Mouse (Mus musculus) kidney, postnatal 10 days (tissue): ENCODE measurements around the gene Fhad1.
A peak's percentile ranks its signal among the peaks of the same experiment; 100 is the strongest.

Experiments used
- DNase-seq: peaks from one replicate; pipeline ENCODE4 v3.0.0; 2021; ENCODE audit warnings: mixed read lengths

The Fhad1 gene

DNA sequence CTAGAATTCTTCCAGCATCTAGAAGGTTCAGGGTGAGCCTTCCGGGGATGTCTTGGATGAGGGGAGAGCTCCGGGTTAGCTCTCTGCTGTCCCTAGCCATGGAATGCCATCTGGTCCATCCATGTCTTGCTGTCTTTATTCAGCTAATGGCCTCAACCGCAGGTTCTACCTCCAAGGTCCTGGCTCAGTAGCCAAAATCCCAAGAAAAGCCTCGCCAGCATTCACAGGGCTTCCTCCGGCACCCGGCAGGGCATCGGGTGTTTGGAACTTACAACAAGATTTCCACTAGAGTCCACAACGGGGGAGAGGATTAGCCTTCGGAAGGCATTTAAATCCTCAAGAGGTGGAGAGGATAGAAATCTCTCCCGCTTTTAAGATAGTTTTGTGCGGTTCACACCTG lies 84.9 kb downstream of the Fhad1 start:
- DNase-seq = no peak

DNA sequence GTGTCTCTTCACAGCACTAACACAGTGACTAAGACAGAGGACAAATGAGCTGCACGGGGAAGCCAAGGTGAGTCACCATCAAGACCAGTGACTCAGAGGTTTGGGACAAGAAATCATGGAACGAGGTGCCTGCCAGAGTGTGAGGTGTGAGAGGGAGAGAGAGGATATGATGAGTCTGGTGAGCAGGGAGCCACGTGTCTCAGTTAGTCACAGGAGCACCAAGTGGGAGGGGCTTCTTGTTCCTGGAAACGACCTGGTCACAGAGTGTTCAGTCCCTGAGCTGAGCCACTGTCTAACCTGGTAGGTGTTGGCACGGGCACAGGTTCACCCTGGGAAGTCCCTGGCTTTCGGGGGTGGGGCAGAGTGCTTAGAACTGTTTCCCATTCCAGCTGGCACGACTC lies 86.0 kb downstream of the Fhad1 start:
- peak; percentile 76 for DNase-seq

DNA sequence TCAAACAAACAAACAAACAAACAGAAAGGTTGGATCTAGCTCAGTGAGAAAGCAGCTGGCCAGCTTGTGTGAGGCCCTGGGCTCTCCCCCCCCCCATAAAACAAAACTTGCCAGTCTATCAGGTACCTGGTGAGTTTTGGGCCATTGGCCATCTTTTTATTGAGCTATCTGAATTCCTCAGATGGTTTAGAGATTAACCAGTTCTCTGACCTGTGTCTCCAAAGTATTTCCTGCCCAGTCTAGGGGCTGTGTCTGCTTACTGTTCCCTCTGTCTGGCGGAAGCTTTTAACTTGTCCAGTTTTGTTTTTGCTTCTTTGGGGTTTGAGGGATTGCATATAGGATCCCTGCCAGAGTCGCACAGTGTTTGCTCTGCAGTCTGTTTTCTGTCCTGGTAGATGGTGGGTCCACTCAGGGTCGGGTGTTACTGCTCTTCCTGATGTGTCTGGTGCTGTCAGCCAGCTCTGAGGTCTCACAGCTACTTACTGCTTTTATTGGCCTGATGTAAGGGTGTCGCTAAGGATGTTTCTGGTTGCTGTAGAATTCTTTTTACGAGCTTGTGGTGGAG lies 89.0 kb downstream of the Fhad1 start:
- DNase-seq = peak; percentile 65

DNA sequence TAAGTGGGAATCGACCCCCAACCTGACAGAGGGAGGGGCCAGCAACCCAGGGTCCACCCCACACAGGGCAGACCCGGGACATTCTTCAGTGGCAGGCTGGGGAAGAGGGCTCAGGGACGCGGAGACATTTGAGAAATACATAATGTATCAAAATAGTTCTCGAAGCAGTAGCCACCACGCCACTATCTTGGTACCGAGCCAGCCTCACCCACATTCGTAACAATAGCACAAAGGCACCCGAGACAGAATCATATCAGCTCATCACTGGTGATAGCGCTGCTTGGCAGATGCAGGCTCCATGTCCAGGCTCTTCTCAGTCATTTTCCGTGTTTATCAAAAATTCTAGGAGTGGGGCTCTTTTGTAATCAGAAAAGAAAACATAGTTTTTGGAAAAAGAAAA lies 90.9 kb downstream of the Fhad1 start:
- DNase-seq = no peak

DNA sequence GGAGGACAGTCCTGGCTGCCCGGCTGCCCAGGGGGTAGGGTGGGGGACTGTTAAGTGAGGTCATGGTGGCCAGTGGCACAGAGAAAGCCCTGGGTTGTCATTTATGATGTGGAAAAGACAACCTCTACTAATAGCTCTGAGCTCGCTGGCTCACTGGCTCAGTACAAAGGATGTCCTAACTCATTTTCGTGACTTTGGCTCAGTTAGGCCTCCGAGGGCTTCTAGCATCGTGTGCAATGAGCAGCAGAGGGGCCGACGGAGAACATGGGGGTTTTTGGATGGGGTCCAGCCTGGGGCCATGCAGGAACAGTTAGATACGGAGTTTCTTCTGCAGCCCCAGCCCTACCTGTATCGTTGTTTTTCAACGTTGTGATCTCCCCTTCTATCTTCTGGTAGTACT lies 94.5 kb downstream of the Fhad1 start:
- no peak for DNase-seq

DNA sequence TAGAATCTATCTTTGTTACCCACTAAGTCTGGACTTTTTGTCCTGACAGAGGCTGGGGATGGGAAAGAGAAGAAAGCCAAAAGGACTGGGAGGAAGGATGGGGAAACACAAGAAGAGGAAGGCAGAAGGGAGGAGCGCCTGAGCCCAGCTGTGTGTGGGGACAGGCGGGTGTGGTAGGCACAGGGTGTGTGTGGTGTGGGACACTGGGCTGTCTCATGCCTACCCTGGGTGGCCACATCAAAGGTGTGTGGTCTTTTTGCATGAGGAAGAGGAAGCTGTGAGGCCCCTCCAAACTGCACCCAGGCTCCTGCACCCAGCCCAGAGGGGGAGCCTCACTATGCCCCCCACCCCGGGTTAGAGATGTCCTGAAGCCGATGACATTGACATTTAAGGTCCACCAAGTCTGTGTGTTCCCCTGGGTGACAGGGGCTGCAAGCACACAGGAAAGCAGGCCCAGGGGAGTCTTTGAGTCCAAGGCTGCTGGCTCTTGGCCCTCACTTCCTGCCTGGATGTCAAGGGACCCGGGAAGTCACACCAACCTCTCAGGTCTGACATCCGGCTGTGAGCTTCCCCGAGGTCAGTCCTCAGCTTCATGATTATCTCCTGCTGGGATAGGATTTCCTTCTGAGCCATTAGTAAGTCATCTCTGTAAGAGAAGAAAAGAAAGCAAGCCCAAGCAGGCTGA lies 97.0 kb downstream of the Fhad1 start:
- peak; percentile 35 for DNase-seq

DNA sequence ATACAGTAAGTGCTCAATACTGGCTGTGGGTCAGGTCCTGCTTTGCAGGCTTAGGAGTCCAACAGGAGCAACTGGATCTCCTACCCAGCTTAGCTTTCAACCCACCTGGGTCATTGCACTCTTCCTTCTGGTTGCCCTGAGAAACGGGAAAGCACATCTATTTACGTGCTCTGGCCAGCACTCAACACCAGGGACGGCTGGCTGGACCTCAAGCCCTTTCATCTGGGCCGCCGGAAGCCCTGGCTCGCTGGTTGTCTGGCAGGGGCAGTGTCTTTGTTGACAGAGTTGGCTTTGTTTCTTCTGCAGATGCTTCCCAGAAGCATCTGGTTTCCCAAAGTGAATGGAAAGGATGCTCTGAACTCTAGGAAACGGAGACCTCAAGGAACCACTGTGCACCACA lies 100.8 kb downstream of the Fhad1 start:
- peak; percentile 77 for DNase-seq

DNA sequence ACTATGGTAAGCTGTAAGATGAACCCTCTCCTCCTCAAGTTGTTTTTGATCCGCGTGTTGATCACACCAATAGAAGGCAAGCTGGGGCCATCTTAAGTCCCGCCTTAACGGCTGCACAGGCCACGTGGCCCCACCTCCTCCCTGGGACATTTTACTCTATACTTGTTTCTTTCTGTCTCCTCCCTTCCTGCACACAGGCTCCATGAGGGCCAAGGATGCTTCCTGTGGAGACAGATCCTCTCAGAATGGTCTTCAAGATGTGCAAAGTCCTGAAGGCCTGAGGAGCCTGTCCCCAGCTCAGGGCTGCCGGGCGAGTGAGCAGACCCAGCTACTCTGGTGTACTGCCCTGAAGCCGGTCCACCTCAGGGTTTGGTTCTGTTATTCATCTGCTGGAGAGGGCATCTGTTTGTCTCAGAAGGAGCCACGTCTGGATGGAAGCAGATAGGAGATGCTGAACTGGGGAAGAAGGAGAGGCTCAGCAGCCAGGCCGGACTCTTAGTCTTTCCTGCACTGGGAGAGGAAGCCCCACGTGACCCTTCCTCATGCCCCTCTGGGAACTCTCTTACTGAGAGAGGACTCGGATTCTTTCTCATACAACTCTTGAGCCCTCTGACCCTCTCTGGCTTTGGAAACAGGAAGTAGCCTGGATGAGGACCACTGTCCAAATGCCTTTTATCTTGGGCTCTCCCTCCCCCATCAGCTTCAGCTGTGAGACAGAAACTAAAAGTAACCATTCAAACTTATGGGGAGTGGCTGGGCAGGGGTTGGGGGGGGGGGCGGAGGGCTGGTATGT lies 101.5 kb downstream of the Fhad1 start:
- DNase-seq = peak; percentile 81

DNA sequence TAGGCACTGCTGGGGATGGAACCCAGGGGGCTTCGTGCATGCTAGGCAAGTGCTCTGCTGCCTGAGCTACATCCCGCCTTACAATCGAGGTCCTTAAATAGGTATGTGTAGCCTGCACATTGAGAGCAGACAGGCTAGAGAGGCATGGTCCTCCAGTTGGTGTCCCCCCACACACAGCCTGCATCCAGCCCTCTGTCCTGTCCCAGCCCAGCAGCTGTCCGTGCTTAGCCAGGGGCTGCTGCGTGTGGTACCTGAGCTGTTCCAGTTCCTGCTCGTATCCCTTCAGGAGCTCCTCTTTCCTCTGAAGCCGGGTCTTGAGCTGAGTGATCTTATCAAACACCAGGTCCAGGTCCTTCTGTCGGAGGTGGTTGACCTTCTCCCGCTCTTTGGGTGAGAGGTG lies 110.2 kb downstream of the Fhad1 start:
- no peak for DNase-seq

DNA sequence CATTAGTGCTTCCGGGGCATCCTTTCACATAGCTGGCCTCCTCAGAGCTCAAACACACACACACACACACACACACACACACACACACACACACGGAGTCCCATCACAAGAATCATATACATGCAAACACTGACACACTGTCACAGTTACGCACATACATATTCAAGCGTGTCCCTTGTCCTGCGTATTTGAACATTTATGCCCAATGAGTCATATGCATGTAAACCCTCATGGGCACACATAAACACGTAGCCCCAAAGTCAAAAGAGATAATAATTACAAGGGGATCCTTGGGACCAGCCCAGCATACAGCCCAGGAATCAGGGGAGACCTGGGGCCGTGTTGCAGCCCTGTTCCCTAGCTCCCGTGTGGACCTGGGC lies 112.4 kb downstream of the Fhad1 start:
- DNase-seq = no peak

DNA sequence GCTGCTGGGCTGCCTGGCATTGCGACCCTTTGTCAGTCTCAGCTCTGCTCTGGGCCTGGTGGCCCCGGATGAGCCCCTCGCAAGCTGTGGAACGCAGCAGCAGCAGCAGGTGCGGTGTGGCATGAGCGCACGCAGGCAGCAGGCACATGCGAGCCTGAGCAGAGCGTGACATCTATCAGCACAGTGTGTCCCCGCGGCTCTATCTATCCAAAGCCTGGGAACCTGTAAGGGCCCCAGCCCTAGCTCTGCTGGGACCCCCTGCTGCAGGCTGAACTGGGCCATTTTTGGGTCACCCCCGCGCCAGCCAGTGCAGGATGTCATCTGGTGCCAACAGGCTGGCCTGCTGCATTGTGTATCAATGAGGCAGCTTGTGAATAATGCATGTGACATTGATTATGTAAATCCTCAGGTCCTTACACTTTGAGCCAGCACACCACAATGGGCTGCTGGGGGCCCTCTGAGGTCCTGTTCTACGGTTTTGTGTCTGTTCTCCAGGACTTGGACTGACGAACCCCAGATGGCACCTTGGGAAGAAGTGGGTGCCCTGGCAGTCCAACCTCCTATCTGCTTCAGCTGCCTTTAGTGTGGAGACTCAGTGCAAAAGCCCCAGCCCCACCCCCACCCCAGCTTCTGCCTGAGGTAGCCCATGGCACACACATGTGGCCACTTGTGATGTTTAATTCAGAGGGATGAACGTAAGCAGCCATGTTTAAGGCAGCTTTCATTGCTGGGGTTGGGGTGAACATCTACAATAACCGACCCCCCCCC lies 113.0 kb downstream of the Fhad1 start:
- no peak for DNase-seq

DNA sequence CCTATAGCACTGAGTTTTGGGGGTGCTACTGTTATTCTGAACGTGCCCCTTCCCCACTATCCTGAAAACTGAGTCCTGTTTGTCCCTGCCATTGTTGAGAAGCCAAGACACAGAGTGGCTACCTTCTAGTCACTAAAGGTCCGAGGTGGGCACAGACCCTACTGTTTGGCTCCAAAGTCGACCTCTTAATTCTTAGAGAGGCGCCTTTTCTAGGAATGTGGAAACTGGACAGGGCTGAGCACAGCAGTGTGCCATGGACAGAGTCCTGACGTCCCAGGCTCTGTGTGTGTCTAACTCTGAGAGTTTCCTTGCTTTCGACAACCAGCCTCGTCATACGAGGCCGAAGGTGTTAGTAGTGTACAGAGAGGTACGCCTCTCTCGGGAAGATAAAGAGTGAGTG lies 114.5 kb downstream of the Fhad1 start:
- DNase-seq = no peak

DNA sequence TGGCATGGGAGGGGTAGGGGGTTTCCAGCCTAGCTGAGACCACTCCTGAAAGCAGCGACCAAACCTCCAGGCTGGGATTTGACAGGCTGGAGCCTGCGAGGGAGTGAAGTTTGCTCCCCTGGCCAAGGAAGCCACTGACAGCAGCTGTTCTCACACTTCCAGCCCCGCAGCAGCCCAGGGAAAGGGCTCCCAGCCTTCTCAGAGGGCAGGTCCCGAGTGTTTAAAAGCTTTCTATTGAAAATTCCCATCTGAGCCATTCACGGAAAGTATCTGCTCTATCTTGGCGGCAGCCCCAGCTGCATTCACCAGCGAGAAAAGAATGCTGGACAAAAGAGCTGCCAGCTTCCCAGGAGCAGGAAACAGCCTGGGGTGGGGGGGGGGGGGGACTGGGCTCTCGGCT lies 114.9 kb downstream of the Fhad1 start:
- peak; percentile 63 for DNase-seq

DNA sequence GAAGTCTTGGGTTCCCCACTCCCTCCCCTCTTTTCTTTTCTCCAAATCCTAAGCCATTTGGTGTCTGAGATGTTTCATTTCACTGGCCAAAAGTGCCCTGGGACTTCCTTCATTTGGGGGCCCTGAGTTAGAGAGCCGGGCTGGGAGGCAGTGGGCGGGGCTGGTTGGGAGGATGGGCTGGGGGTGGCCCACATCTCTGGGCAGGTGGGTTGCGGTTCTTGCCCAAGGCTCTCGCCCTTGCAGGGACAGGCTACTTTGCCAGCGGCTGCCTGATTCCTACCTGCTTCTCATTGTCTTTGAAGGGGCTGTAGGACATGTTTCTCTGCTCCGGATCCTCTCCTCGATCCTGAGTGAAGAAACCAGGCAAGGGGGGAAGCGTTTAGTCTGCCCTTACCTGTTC lies 116.0 kb downstream of the Fhad1 start:
- DNase-seq = no peak

DNA sequence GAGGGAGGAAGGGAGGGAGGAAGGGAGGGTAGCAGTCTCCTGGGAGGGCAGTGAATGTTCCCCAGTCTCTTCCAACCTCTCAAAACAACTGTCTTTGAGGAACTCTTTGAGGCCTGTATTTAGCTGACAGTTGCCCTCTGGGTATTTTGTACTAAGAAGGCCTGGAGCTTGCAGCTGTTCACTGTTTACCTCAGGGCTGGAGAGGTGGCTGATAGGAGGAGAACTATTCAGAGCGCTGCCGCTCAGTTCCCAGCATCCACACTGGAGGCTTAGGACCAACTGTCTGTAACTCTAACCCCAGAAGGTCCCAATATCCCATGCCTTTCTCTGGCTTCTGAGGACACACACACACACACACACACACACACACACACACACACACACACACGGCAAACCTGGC lies 117.0 kb downstream of the Fhad1 start:
- DNase-seq = no peak

DNA sequence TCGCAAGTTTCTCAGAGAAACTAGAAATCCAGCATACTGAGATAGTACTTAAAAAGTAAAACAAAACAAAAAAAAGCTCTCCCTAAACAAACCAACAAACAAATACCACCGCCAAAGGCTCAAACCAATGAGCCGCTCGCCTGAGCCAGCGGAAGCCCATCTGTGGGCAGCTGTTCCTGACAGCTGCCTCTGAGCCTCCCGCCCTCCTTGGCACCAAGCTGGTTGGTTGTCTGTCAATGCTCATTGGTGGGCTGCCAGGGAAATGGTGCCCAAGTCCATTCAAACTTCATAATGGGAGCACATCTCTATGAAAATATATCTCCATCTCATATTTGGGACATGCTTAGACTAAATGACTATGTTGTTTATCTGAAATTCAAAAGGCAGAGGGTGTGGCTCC lies 117.7 kb downstream of the Fhad1 start:
- DNase-seq = peak; percentile 35

DNA sequence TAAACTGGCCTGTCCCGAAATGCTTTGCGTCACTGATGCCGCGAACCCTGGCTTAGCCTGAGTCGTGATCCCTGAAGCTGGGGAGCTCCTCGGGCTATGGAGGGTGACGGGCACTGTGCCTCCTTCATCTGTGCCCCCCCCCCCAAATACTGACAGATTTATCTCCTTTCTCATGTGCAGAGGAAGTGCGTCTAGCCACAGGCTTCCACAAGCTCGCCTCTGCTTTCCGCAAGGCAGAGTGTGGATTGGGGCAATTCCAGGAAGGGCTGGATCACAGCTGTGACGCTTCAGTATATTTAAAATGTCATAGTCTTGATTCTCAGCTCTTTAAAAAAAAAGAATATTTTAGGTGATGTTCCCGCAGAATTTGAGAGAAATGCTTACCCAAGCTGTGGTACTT lies 119.1 kb downstream of the Fhad1 start:
- peak; percentile 69 for DNase-seq

DNA sequence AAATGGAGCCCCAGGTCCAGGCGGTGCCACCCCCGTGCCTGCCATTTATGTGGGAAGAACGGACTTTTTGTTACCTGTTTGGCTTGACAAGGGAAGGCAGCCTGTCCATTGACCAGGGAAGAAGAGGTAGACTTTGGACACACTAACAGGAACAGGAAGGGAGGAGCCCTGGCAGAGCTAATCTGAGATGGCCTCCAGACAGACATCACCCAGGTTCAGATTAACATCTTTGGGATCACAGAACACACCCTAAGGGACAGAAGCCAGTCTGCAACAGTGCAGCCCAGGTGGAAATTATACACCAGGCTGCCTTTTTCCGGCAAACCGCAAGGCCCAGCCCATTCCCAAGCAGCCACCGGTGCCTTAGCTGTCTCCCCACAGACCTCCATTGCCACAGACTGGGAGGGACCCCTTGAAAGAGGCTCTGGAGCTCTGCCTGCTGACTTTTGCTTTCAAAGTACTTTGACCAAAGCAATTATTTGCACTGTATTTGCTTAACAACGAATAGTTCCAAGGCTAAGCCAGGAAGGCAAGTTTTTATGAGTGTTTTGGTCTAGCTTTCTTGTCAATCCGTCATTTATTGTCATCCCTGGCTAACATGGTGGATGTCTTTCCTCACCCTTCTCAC lies 121.6 kb downstream of the Fhad1 start:
- no peak for DNase-seq

DNA sequence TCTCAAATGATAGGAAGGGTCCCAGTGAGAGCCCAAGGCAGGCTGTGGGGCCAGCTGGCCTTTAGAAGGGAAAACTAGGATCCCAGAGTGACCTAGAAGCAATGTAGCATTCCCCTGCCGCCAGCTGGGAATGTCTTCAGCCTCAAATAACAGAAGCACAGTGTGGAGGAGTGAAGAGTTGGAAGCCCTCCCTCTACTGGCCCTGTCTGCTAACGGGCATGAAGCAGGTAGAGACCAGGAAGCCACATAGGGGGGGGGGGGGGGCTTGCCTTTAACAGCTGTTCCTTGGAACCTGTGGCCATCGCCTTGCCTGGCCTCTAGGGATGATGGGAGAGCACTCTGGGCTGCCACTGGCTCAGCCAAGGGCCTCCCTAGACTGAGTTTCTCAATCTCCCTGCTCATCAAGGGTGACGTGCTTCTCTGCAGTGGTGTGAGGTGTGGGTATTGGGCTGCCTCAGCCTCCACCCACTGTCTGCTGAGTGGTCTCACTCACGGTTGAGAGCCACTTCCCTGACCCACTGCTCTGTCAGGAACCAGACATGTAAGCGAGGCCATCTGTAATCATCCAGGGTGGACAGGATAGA lies 128.4 kb downstream of the Fhad1 start:
- DNase-seq = no peak

DNA sequence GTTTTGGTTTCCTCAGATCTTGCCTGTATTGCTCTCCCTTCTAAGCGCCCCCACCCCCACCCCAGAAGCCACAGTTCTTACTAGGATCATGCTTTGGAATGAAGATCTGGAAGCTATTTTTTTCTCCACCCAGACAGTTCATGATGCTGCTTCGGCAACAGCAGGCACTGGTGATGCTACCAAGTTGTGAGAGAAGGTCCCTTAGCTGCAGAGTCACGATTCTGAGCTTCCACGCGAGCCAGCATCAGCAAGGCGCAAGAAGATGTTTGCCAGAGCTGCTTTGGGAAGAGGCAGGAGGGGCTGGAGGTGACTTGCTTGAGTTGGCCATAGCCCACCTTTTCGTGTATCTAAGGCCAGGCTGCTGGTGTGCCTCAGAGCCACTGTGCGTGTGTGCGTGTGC lies 129.4 kb downstream of the Fhad1 start:
- DNase-seq = no peak

DNA sequence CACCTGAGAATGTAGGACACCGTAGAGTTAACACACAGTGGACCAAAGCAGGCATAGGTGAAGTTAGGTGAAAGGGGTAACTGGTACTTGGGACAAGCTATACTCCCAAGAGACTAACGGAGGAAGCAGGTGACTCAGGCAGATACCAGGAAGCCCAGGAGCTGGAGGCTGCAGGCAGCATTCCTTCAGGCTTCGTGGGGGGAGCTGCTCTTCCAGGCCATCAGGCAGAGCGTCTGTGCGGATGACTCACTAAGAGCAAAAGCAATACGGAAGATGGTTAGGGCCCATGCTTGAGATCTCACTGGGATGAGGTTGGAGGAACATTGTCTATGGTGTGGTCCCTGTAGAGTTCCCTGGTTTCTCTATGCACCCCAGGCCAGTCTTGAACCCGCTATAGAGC lies 132.0 kb downstream of the Fhad1 start:
- no peak for DNase-seq

DNA sequence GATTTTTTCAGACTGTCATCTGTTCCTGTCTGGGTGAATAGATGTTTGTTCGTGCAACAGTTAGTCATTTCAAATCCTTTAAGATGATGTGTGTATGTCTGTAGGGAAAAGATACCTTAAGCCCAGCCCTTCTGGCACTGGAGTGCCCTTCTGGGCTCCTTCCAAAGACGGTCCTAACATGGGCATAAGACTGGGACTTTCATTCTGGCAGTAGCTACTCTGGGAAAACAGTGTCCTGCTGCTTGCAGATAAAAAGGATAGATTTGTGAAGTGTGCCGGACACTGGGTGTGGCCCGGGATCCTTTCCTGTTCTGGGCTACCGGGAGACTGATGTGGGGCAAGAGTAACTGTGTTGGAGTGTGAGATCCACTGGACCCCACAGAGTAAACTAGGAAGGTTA lies 132.9 kb downstream of the Fhad1 start:
- DNase-seq = no peak
